Mouse (Mus musculus) lung, adult 18-20 months (tissue): Measurements from ENCODE around the gene Sf1.
A peak's percentile ranks its signal among the peaks of the same experiment; 100 is the strongest.

Experiments used
- DNase-seq, 2 experiments: peaks; one replicate each; pipeline ENCODE4 v3.0.0; 2022; ENCODE audit warnings: mixed read lengths in 2 of 2

The Sf1 gene

GRCm38 (mm10) chr19:6341453-6342077, 21.9 kb upstream of the Sf1 start:
- no peak for DNase-seq

- peak in 1 of 2 experiments; percentile 63 for DNase-seq
These were observed 21.1 kb upstream of the Sf1 start for GRCm38 (mm10) chr19:6342276-6342933.

GRCm38 (mm10) chr19:6343066-6343925, 20.2 kb upstream of the Sf1 start:
- no peak for DNase-seq

- no peak for DNase-seq
These were observed 19.5 kb upstream of the Sf1 start for GRCm38 (mm10) chr19:6343996-6344395.

- DNase-seq, result no peak
These were observed 17.5 kb upstream of the Sf1 start for GRCm38 (mm10) chr19:6346023-6346422.

GRCm38 (mm10) chr19:6346661-6347060, 16.8 kb upstream of the Sf1 start:
- DNase-seq, result no peak

- no peak for DNase-seq
These were observed 15.9 kb upstream of the Sf1 start for GRCm38 (mm10) chr19:6347615-6348014.

- no peak for DNase-seq
These were observed 14.8 kb upstream of the Sf1 start for GRCm38 (mm10) chr19:6348717-6349116.

- DNase-seq, result peak in 1 of 2 experiments; percentile 30
These were observed 14.1 kb upstream of the Sf1 start for GRCm38 (mm10) chr19:6349215-6349983.

- DNase-seq, result no peak
These were observed 11.9 kb upstream of the Sf1 start for GRCm38 (mm10) chr19:6351431-6352106.

- DNase-seq, result no peak
These were observed 11.4 kb upstream of the Sf1 start for GRCm38 (mm10) chr19:6352107-6352505.

- no peak for DNase-seq
These were observed 9.5 kb upstream of the Sf1 start for GRCm38 (mm10) chr19:6354030-6354429.

GRCm38 (mm10) chr19:6361291-6361690, 2.2 kb upstream of the Sf1 start:
- DNase-seq, result no peak

GRCm38 (mm10) chr19:6363091-6363410, 439 bp upstream of the Sf1 start:
- DNase-seq, result no peak

- peak; percentile 92 to 95 for DNase-seq
These were observed 831 bp downstream of the Sf1 start for GRCm38 (mm10) chr19:6364317-6364725.

- no peak for DNase-seq
These were observed 1.4 kb downstream of the Sf1 start for GRCm38 (mm10) chr19:6364842-6365241.

GRCm38 (mm10) chr19:6370175-6370574, 6.7 kb downstream of the Sf1 start:
- no peak for DNase-seq

- DNase-seq, result no peak
These were observed 8.9 kb downstream of the Sf1 start for GRCm38 (mm10) chr19:6372433-6372832.

- DNase-seq, result peak; percentile 69 to 82
These were observed 10.3 kb downstream of the Sf1 start for GRCm38 (mm10) chr19:6373539-6374400.

- DNase-seq, result no peak
These were observed 11.1 kb downstream of the Sf1 start for GRCm38 (mm10) chr19:6374571-6374970.
